Mouse (Mus musculus) CH12.LX (cell line): Measurements from ENCODE around the gene Mptx1. TPM values are rescaled to one million over a fixed set of nuclear protein-coding genes. Genes with fewer than 3 reads are reported as not detected.

Experiments
- DNase-seq: peaks from one replicate; pipeline ENCODE4 v3.0.0-alpha.2; 2013; ENCODE audit errors: extremely low read depth
- H3K27ac ChIP-seq: 2 replicates; pipeline ENCODE4 v1.5.1; 2012; ENCODE audit warnings: low read depth, mild to moderate bottlenecking, control low read depth, moderate library complexity; ENCODE audit not compliant: insufficient read depth
- H3K27me3 ChIP-seq: replicated peaks from 2 replicates; pipeline ENCODE3; 2012; ENCODE audit warnings: inconsistent platforms
- H3K36me3 ChIP-seq, 2 experiments: replicated peaks in 1 of 2; 2 replicates each; pipeline versions ENCODE3 to v1.6.1; 2012; ENCODE audit warnings: inconsistent platforms in 1 of 2, low read length in 1 of 2, mild to moderate bottlenecking in 1 of 2, mixed read lengths in 1 of 2, moderate library complexity in 1 of 2; ENCODE audit not compliant: control insufficient read depth in 1 of 2, insufficient read depth in 1 of 2
- H3K4me1 ChIP-seq, 2 experiments: 2 replicates each; pipeline ENCODE4 v1.6.1; 2012; ENCODE audit warnings: inconsistent platforms in 1 of 2, moderate library complexity in 1 of 2; ENCODE audit not compliant: insufficient read depth in 2 of 2, control insufficient read depth in 1 of 2
- H3K4me2 ChIP-seq: 2 replicates; pipeline ENCODE4 v1.6.1; 2012; ENCODE audit warnings: low read depth, mild to moderate bottlenecking, control low read depth; ENCODE audit not compliant: poor library complexity, insufficient read depth, severe bottlenecking
- H3K4me3 ChIP-seq, 3 experiments: fragments of 150-350 bp in 1 of 3; sonication (generic) in 1 of 3; replicated peaks in 1 of 3; 2 replicates each; pipeline versions ENCODE3 to v1.5.1; 2011 to 2012; ENCODE audit warnings: low read depth in 2 of 3, low read length in 2 of 3, mild to moderate bottlenecking in 2 of 3, moderate library complexity in 2 of 3, control low read depth in 1 of 3, improper control_type of control experiment in 1 of 3, inconsistent platforms in 1 of 3, mixed read lengths in 1 of 3; ENCODE audit not compliant: poor library complexity in 1 of 3
- H3K79me2 ChIP-seq: replicated peaks from 2 replicates; pipeline ENCODE4 v1.6.1; 2012; ENCODE audit warnings: mild to moderate bottlenecking, moderate library complexity; ENCODE audit not compliant: control insufficient read depth, poor library complexity, insufficient read depth, severe bottlenecking; ENCODE audit errors: extremely low read depth
- H3K9ac ChIP-seq: 2 replicates; pipeline ENCODE4 v1.6.1; 2012; ENCODE audit warnings: low read depth, mild to moderate bottlenecking, control low read depth, moderate library complexity; ENCODE audit not compliant: insufficient read depth
- H3K9me3 ChIP-seq: replicated peaks from 2 replicates; pipeline ENCODE3; 2012; ENCODE audit warnings: low read length, inconsistent platforms, mixed read lengths
- CHD2 ChIP-seq: IDR thresholded peaks from 2 replicates; pipeline ENCODE4 v1.6.1; 2011; ENCODE audit warnings: low read length, improper control_type of control experiment
- CTCF ChIP-seq, 2 experiments: IDR thresholded peaks in 1 of 2; conservative IDR thresholded peaks in 1 of 2; 2 replicates each; pipeline ENCODE4 v1.5.1; 2011 to 2012; ENCODE audit warnings: low read depth in 2 of 2, low read length in 2 of 2, improper control_type of control experiment in 1 of 2, inconsistent platforms in 1 of 2, mild to moderate bottlenecking in 1 of 2, moderate library complexity in 1 of 2
- E2F4 ChIP-seq: IDR thresholded peaks from 2 replicates; pipeline ENCODE4 v1.6.1; 2011; ENCODE audit warnings: low read depth, low read length, improper control_type of control experiment; ENCODE audit not compliant: insufficient replicate concordance
- EP300 ChIP-seq: IDR thresholded peaks from 2 replicates; pipeline ENCODE4 v1.6.1; 2011; ENCODE audit warnings: low read length, improper control_type of control experiment
- GABPA ChIP-seq: IDR thresholded peaks from 2 replicates; pipeline ENCODE4 v1.6.1; 2012; ENCODE audit warnings: low read depth, low read length, improper control_type of control experiment, inconsistent platforms; ENCODE audit not compliant: insufficient replicate concordance
- IRF4 ChIP-seq: IDR thresholded peaks from 2 replicates; pipeline ENCODE4 v1.6.1; 2014; ENCODE audit warnings: low read depth, mild to moderate bottlenecking, inconsistent platforms, low read length, improper control_type of control experiment
- JUN ChIP-seq: IDR thresholded peaks from 2 replicates; pipeline ENCODE4 v1.6.1; 2011; ENCODE audit warnings: low read depth, mild to moderate bottlenecking, low read length, improper control_type of control experiment, moderate library complexity; ENCODE audit not compliant: insufficient read depth
- JUND ChIP-seq: conservative IDR thresholded peaks from 2 replicates; pipeline ENCODE4 v1.6.1; 2011; ENCODE audit warnings: low read depth, low read length, improper control_type of control experiment
- MAFK ChIP-seq: IDR thresholded peaks from 2 replicates; pipeline ENCODE4 v1.6.1; 2011; ENCODE audit warnings: low read length, improper control_type of control experiment; ENCODE audit not compliant: insufficient replicate concordance
- MAX ChIP-seq: IDR thresholded peaks from 2 replicates; pipeline ENCODE4 v1.6.1; 2011; ENCODE audit warnings: low read length, improper control_type of control experiment
- MEF2A ChIP-seq: IDR thresholded peaks from 2 replicates; pipeline ENCODE4 v1.6.1; 2014; ENCODE audit warnings: low read depth, mild to moderate bottlenecking, inconsistent platforms, low read length, improper control_type of control experiment, borderline replicate concordance
- NELFE ChIP-seq: IDR thresholded peaks from 2 replicates; pipeline ENCODE4 v1.6.1; 2011; ENCODE audit warnings: low read depth, low read length, improper control_type of control experiment
- PAX5 ChIP-seq: IDR thresholded peaks from 2 replicates; pipeline ENCODE4 v1.6.1; 2012; ENCODE audit warnings: low read length, inconsistent platforms, mixed read lengths
- POLR2A ChIP-seq: IDR thresholded peaks from 2 replicates; pipeline ENCODE4 v1.6.1; 2011; ENCODE audit warnings: low read depth, mild to moderate bottlenecking, improper control_type of control experiment, low read length
- POLR2AphosphoS2 ChIP-seq: IDR thresholded peaks from 2 replicates; pipeline ENCODE4 v1.6.1; 2011; ENCODE audit warnings: low read depth, low read length, improper control_type of control experiment
- RAD21 ChIP-seq: IDR thresholded peaks from 2 replicates; pipeline ENCODE4 v1.6.1; 2011; ENCODE audit warnings: low read depth, mild to moderate bottlenecking, low read length, improper control_type of control experiment, moderate library complexity
- RCOR1 ChIP-seq: conservative IDR thresholded peaks from 2 replicates; pipeline ENCODE4 v1.6.1; 2012; ENCODE audit warnings: low read depth, mild to moderate bottlenecking, inconsistent platforms, low read length, improper control_type of control experiment
- SIN3A ChIP-seq: IDR thresholded peaks from 2 replicates; pipeline ENCODE4 v1.6.1; 2012; ENCODE audit warnings: low read length, improper control_type of control experiment, inconsistent platforms
- SMC3 ChIP-seq: IDR thresholded peaks from 2 replicates; pipeline ENCODE4 v1.6.1; 2011; ENCODE audit warnings: low read depth, low read length, improper control_type of control experiment
- TBP ChIP-seq: conservative IDR thresholded peaks from 2 replicates; pipeline ENCODE4 v1.6.1; 2011; ENCODE audit warnings: low read depth, low read length, improper control_type of control experiment
- UBTF ChIP-seq: IDR thresholded peaks from 2 replicates; pipeline ENCODE4 v1.6.1; 2012; ENCODE audit warnings: low read depth, mild to moderate bottlenecking, inconsistent platforms, low read length, improper control_type of control experiment, moderate library complexity
- USF1 ChIP-seq: IDR thresholded peaks from 2 replicates; pipeline ENCODE4 v1.6.1; 2014; ENCODE audit warnings: low read depth, mild to moderate bottlenecking, inconsistent platforms, low read length, improper control_type of control experiment
- ZMIZ1 ChIP-seq: IDR thresholded peaks from 2 replicates; pipeline ENCODE4 v1.6.1; 2012; ENCODE audit warnings: low read depth, mild to moderate bottlenecking, inconsistent platforms, low read length, improper control_type of control experiment
- ZNF384 ChIP-seq: IDR thresholded peaks from 2 replicates; pipeline ENCODE4 v1.6.1; 2012; ENCODE audit warnings: low read depth, low read length, improper control_type of control experiment, inconsistent platforms
- dilution Hi-C: fragments of 300-500 bp; cut with MboI; formaldehyde crosslinking; loops from 2 replicates; pipeline ENCODE4 v1.14.3; 2020; ENCODE audit warnings: low sequenced_read_pairs; ENCODE audit not compliant: extremely low pct_unique_long_range_greater_than_20kb, extremely low pct_ligation_motif_present
- in situ Hi-C: fragments of 300-500 bp; cut with MboI; formaldehyde crosslinking; loops from 3 replicates; pipeline ENCODE4 v1.14.3; 2019; ENCODE audit warnings: low sequenced_read_pairs, low pct_ligation_motif_present, low pct_unique_long_range_greater_than_20kb, mixed read lengths
- polyA plus RNA-seq: library from polyadenylated mRNA; unstranded; fragments of >175 nt; gene quantifications from 2 replicates; pipeline ENCODE4 v1.2.1, GENCODE M21; 2012; ENCODE audit warnings: low read depth; ENCODE audit not compliant: insufficient read length
- total RNA-seq, 2 experiments: library from RNA; depleted of rRNA; stranded (reverse); fragments of 300-350 nt in 1 of 2; fragments of >200 nt in 1 of 2; gene quantifications; 2 replicates each; pipeline ENCODE4 v1.2.3; 2012 to 2014

Mptx1 gene
- total and polyA plus RNA-seq, 3 experiments = not detected

- dilution Hi-C loops = no loop called here
Observed at GRCm38 (mm10) chr1:174354640-174355039, 24.3 kb downstream of the Mptx1 start.

DNA sequence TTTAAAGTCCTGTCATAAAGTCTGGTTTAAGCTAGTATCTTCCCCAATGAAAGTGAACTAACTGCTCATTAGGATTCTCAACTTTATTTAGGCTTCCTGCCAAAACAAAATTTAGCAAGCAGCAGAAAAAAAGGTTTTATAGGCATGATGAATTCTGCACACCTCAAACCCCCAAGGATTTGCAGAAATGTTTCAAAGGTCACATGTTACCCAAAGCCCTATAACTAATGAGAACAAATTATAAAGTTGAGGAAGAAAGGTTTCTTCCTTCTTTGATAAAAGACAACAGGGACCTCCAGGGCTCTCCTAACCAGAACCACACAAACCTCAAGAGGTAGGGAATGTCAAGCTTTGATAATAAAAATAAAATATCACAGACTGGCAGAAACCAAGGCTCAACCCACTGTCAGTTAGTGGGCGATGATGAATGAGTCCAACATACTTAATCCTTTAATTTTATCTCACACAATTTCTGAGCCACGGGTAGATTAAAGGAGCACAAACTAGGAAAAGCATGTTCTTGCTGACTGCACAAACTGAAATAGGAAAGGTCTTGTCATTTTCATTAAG is 34.6 kb downstream of the Mptx1 start, which contains the start of gene Olfr417:
Olfr417 (plus strand) TSS at position 241 of the 570 bp plus-strand sequence.
- dilution Hi-C loops = no loop called here

More at GRCm38 (mm10) chr1:174354640-174355039, 24.3 kb downstream of the Mptx1 start:
- no peaks in the 10 kb centered on the region for H3K9me3 ChIP-seq
- H3K4me2 ChIP-seq = no peak overlapping the region
- no peaks in the 10 kb centered on the region for H3K27me3 ChIP-seq
- no peak overlapping the region for H3K4me3 ChIP-seq
- H3K36me3 ChIP-seq = no peaks in the 10 kb centered on the region
- DNase-seq = no peak
- H3K9ac ChIP-seq = no peak overlapping the region
- H3K79me2 ChIP-seq = no peaks in the 10 kb centered on the region
- TF ChIP-seq POLR2A = no peak
- no peak for TF ChIP-seq POLR2AphosphoS2
- TF ChIP-seq JUND = no peak
- TF ChIP-seq SIN3A = no peak
- no peak for TF ChIP-seq JUN
- no peak for TF ChIP-seq CTCF (conservative IDR thresholded peaks at IDR 0.05 in 1 of 2, IDR thresholded peaks at IDR 0.05 in 1 of 2; ENCODE audit: low read depth in 2 of 2, low read length in 2 of 2)
- TF ChIP-seq MAX = no peak
- TF ChIP-seq UBTF = no peak
- TF ChIP-seq RCOR1 = no peak
- no peak for TF ChIP-seq CHD2
- TF ChIP-seq ZNF384 = no peak
- TF ChIP-seq E2F4 = no peak
- H3K4me1 ChIP-seq = no peaks in the 10 kb centered on the region
- no peak overlapping the region for H3K27ac ChIP-seq
- in situ Hi-C loops = no loop called here

More for the DNA sequence above, 34.6 kb downstream of the Mptx1 start, which contains the start of gene Olfr417:
- TF ChIP-seq JUND (no peak), TBP (no peak), NELFE (no peak), EP300 (no peak), UBTF (no peak), ZMIZ1 (no peak), JUN (no peak), GABPA (no peak), CHD2 (no peak), SMC3 (no peak), IRF4 (no peak), MAFK (no peak), PAX5 (no peak), USF1 (no peak), RAD21 (no peak), MEF2A (no peak), RCOR1 (no peak)
- TF ChIP-seq, all 38 proteins: peak for 0
- in situ Hi-C loops = no loop called here
- H3K27me3 ChIP-seq = no peaks in the 10 kb centered on the region
- DNase-seq = no peak
- H3K9ac ChIP-seq = no peak within 1 kb of the TSS
- H3K79me2 ChIP-seq = no peaks in the 10 kb centered on the region
- no peak within 1 kb of the TSS for H3K4me3 ChIP-seq
- no peaks in the 10 kb centered on the region for H3K9me3 ChIP-seq
- H3K27ac ChIP-seq = no peak within 1 kb of the TSS
- H3K36me3 ChIP-seq = no peaks in the 10 kb centered on the region
- H3K4me2 ChIP-seq = no peak within 1 kb of the TSS
- H3K4me1 ChIP-seq = no peaks in the 10 kb centered on the region
